Mouse (Mus musculus) testis, postnatal 14 days (tissue): ENCODE data around the gene Cyp4f39.

Experiments used
- DNase-seq: peaks from one replicate; pipeline ENCODE4 v3.0.0; 2021; ENCODE audit warnings: low spot score

Cyp4f39 gene

GRCm38 (mm10) chr17:32452482-32452881 is at the start of gene Cyp4f39:
TSS of gene Cyp4f39 (plus strand) at chr17:32452723.
- no peak for DNase-seq

GRCm38 (mm10) chr17:32402779-32403157 is 49.8 kb upstream of the Cyp4f39 start:
- DNase-seq = no peak

DNA sequence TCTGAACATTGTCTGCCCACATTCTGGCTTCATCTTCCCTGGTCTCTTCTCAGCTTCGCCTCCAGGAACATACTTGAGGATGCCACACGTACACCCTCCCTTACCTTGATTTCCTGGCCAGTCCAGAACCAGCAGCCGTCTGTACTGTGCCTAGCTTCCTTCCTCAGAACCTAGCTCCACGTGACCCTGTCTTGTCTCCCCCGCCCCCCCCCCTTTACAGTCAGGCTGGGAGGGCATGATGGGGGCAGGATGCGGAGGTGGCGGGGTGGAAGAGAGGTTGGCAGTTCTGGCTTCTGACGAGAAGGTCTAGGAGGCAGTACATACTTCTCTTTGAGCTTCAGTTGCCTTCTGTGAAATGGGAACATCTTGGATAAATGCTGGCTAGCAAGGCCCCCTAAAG is 49.1 kb upstream of the Cyp4f39 start, which contains the start of gene Rasal3:
Rasal3 (minus strand) TSS at position 167 of the 400 bp plus-strand sequence.
- DNase-seq = no peak

- no peak for DNase-seq
Measured at GRCm38 (mm10) chr17:32411898-32412297, 40.6 kb upstream of the Cyp4f39 start.

- no peak for DNase-seq
Measured at GRCm38 (mm10) chr17:32415417-32416020, 37.0 kb upstream of the Cyp4f39 start.

GRCm38 (mm10) chr17:32416771-32417170 is 35.8 kb upstream of the Cyp4f39 start:
- no peak for DNase-seq

DNA sequence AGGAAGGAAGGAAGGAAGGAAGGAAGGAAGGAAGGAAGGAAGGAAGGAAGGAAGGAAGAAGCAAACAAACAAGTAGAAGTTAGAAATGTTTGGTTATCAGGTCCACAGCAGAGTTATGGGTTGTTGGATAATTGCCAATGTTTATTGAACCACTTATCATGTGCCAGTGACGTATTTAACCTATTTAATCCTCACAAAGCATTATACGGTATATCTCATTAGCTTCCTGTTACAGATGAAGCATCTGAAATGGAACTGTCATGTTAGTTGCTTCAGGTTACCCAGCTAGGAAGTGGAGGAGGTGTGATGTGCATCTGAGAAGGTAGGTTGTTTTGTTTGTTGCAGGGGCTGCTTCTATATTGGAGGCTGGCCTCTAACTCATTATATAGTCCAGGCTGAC is 32.5 kb upstream of the Cyp4f39 start:
- DNase-seq = no peak

GRCm38 (mm10) chr17:32420781-32421180 is 31.7 kb upstream of the Cyp4f39 start:
- DNase-seq = no peak

DNA sequence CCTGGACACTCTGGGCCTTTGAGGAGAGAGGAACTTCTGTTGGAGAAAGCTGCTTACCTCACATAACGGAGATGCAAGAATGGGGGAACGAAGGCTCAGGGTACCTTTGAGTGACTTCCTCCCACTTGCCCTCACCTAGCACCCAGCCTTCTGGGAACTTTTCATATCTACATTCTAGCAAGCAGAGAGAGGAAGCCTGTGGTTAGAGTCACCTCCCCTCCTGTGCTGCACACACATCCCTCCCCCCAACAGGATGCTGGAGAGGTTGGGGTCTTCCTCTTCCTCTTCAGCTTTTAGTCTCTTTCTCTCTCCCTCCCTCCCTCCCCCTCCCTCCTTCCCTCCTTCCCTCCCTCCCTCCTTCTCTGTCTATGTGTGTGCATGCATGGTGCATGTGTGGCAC is 28.5 kb upstream of the Cyp4f39 start, which contains the start of gene Pglyrp2:
Pglyrp2 (minus strand) TSS at position 134 of the 400 bp plus-strand sequence.
- no peak for DNase-seq

GRCm38 (mm10) chr17:32426610-32427009 is 25.9 kb upstream of the Cyp4f39 start:
- no peak for DNase-seq

GRCm38 (mm10) chr17:32431972-32432371 is 20.6 kb upstream of the Cyp4f39 start:
- no peak for DNase-seq

DNA sequence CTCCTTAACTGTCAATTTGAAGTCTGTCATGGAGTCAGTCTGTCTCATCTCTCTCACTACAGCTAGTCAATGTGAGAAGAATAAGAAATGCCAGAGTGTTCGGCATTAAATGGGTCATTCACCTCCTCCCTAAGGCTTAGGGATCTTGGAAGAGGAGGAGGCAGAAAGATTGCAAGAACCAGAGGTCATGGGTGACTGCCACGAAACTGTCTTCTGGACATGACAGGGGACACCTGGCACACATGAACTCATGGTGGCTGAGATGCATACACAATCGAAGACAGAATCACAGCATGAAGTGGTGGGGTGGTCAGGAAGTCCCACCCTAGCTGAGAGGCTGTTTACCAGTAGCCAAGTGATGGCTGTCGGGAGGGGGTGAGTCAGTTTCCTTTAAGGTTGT is 18.2 kb upstream of the Cyp4f39 start:
- DNase-seq = no peak

GRCm38 (mm10) chr17:32435151-32435550 is 17.4 kb upstream of the Cyp4f39 start:
- DNase-seq = no peak

- DNase-seq = no peak
Measured at GRCm38 (mm10) chr17:32437106-32437505, 15.4 kb upstream of the Cyp4f39 start.

GRCm38 (mm10) chr17:32443245-32443644 is 9.3 kb upstream of the Cyp4f39 start:
- DNase-seq = no peak

GRCm38 (mm10) chr17:32445016-32445415 is 7.5 kb upstream of the Cyp4f39 start:
- DNase-seq = no peak

DNA sequence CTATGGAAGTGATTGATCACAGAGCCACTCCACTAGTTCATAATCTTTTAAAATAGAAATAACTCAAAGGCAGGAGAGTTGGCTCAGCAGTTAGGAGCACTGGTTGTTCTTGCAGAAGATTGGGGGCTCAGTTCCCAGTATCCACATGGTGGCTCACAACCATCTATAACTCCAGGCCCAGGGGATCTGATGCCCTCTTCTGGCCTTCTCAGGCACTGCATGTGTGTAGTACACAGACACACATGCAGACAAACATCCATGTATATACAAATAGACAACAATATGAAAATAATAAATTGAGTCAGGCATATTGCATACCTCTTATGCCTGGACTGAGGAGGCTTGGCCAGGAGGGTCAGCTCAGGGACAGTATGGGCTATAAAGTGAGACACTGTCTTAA is 5.3 kb upstream of the Cyp4f39 start:
- no peak for DNase-seq

DNA sequence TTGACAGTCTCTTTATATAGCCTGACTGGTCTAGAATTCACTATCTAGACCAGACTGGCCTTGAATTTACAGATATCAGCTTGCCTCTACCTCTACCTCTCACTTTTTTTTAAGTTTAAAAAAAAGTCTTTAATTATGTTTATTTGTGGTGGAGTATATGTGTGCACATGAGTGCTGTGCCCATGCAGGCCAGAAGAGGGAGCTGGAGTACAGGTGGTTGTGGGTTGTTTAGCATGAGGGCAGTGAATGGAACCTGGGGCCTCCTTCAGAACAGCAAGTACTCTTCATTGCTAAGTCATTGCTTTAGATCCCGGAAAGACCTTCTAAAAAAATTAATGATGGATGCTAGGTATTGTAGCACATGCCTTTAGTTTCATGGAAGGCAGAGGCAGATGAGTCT is 3.5 kb upstream of the Cyp4f39 start:
- DNase-seq = no peak

- no peak for DNase-seq
Measured at GRCm38 (mm10) chr17:32450844-32451537, 1.5 kb upstream of the Cyp4f39 start.

DNA sequence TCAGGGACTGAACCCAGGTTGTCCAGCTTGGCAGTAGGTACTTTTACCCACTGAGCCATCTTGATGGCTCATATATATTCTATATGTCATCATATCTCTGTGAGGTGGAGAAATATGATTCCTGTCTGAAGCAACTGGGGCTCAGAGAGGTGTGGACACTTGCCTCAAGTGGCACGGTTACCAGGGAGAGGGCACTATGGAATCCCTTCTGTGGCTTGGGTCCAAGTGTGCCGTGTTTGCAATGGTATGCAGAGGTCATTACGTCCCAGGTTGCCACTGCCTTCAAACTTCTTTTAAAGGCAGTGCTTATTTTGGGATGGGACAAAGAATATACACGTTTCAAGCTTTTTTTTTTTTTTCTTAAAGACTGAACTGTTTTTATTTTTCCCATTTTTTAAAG is 1.7 kb downstream of the Cyp4f39 start:
- no peak for DNase-seq

DNA sequence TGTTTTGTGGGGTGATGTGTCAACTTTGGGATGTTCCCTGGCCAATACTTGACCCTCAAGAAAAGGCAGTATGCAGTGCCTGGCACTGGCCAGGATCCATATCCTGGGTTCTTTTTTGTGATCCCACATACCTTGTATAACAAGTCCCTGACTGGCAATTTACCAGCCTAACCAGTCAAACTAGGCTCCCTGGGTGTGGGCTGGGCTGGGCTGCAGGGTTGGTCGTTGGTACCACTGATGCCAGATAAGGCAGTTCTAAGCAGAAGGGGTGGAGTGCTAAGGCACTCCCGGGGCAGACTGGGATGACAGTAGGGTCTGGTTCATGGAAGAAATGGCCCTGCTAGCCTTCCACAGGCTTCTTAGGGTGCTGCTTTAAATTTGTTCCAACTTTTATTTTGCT is 2.5 kb downstream of the Cyp4f39 start:
- no peak for DNase-seq

GRCm38 (mm10) chr17:32468494-32468893 is 16.0 kb downstream of the Cyp4f39 start:
- no peak for DNase-seq

- no peak for DNase-seq
Measured at GRCm38 (mm10) chr17:32470795-32471194, 18.3 kb downstream of the Cyp4f39 start.

DNA sequence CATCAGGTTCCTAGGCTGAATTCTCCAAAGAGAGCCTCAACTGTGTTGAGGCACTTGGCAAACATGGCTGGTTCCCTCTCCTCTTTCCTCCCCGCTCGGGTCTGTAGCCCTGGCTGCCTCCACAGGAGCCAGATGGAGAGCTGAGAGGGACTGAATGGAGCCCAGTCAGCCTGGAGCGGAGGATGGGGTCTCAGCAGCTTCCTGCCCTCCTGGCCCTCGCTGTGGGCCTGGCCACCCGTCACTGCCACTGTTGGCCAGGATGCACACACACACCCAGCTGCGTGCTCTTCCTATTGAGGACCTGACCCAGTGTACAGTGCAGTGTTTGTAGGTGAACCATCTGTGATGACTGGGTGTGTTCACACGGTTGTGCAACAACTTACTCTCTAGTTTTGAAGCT is 19.7 kb downstream of the Cyp4f39 start:
- DNase-seq = no peak
